Mouse (Mus musculus): Measurements from ENCODE around the gene Frmd4a.

DNA sequence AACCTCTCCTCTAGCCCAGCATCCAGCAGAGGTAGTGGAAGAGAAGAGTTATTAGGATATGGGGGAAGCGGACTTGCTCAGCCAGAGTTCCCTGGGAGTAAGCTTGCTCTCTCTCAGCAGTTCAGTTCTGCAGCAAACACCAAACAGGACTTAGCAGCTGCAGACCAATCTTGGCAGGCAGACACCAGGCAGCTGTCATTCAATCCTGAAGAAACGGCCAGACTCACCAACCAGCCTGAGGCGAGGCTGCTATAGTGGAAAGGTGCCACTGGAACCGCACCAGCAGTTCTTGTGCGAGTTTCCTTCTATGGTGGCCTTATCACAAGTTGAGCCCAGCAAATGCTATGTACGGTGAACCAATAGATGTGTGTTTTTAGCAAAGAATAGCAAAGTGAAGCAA is 406.4 kb downstream of the Frmd4a start:
- no peak for TF ChIP-seq CTCF (IDR thresholded peaks at IDR 0.05; ENCODE audit: borderline replicate concordance, extremely low read depth, insufficient read depth, insufficient read length)
- TF ChIP-seq POLR2A (IDR thresholded peaks at IDR 0.05; ENCODE audit: borderline replicate concordance, extremely low read depth, insufficient read depth, insufficient read length, poor library complexity, severe bottlenecking): no peak
